Mouse (Mus musculus): ENCODE measurements around the gene Hist2h2be. TPM values are rescaled to one million over a fixed set of nuclear protein-coding genes. Genes with fewer than 3 reads are reported as not detected.
A peak's percentile ranks its signal among the peaks of the same experiment; 100 is the strongest.

The Hist2h2be gene
- total and polyA plus RNA-seq, 3 experiments: 6.9 to 10.1 (median 9.4) TPM

DNA sequence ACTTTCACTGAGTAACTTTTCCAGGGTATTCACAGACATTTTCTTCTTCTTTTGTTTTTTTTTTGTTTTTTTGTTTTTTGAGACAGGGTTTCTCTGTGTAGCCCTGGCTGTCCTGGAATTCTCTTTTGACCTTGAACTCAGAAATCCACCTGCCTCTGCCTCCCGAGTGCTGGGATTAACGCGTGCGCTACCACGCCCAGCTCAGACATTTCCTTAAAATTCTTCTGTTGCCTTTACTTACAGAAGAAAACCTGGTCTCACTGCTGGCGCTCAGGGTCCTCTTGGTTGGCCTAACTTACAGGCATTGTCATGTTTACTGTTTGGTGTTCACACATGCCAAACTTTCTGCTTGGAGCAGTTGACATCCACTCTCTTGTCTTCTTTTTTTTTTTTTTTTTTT lies 45.7 kb upstream of the Hist2h2be start:
- Histone ChIP-seq H3K27ac (no peak overlapping the region), H3K27me3 (ENCODE audit: control insufficient read depth, insufficient read depth, low read length) (no peaks in the 10 kb centered on the region), H3K4me1 (ENCODE audit: control insufficient read depth, insufficient read depth, low read length) (peaks cover 8% of the 10 kb centered on the region), H3K79me2 (replicated peaks; ENCODE audit: control insufficient read depth, insufficient read depth, low read length) (no peaks in the 10 kb centered on the region; the same call in 1 of the 2 replicates), H3K36me3 (ENCODE audit: control insufficient read depth, insufficient read depth, low read length) (peaks cover 14% of the 10 kb centered on the region), H3K9ac (ENCODE audit: low read depth, low read length) (no peak overlapping the region), H3K4me3 (no peak overlapping the region)
- 88% methylated on average over 6 of the region's 6 CpGs for WGBS
- TF ChIP-seq CTCF (IDR thresholded peaks at IDR 0.05): no peak
- no peak for TF ChIP-seq EP300 (IDR thresholded peaks at IDR 0.05; ENCODE audit: insufficient read depth, low read depth, low read length)
- TF ChIP-seq POLR2A (IDR thresholded peaks at IDR 0.05; ENCODE audit: insufficient read depth, low read depth, low read length): no peak
- intact Hi-C loops (cut with DNase I): loop anchor here (2.0 kb wide), 1 partner anchor 44 kb away; the partner anchor contains the start of genes Bola1 and Hist2h2ab
- no peak for DNase-seq

DNA sequence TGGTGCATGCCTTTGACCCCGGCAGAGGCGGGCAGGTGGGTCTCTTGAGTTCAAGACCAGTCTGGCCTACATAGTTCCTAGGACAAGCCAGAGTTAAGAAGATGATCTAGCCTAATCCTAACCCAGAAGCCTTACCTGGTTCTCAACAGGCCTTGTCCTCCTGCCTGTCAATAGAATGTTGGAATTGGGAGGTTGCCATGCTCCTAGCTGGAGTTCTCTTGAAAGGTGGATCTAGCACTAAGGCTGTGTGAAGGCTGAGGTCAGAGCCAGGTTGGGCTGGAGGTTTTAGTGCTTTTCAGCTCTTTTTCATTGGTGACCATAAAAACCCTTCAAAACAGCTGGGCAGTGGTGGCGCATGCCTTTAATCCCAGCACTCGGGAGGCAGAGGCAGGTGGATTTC lies 42.5 kb upstream of the Hist2h2be start:
- TF ChIP-seq CTCF (IDR thresholded peaks at IDR 0.05) (no peak), EP300 (IDR thresholded peaks at IDR 0.05; ENCODE audit: insufficient read depth, low read depth, low read length) (no peak), POLR2A (IDR thresholded peaks at IDR 0.05; ENCODE audit: insufficient read depth, low read depth, low read length) (no peak)
- H3K9ac ChIP-seq (ENCODE audit: low read depth, low read length): no peak overlapping the region
- peaks cover 9% of the 10 kb centered on the region for H3K36me3 ChIP-seq (ENCODE audit: control insufficient read depth, insufficient read depth, low read length)
- no peak overlapping the region for H3K4me3 ChIP-seq
- no peaks in the 10 kb centered on the region for H3K79me2 ChIP-seq (replicated peaks; ENCODE audit: control insufficient read depth, insufficient read depth, low read length)
- peaks cover 2% of the 10 kb centered on the region for H3K4me1 ChIP-seq (ENCODE audit: control insufficient read depth, insufficient read depth, low read length)
- 92% methylated on average over 4 of the region's 4 CpGs for WGBS
- no peak for DNase-seq
- no peaks in the 10 kb centered on the region for H3K27me3 ChIP-seq (ENCODE audit: control insufficient read depth, insufficient read depth, low read length)
- H3K27ac ChIP-seq: no peak overlapping the region
- intact Hi-C loops (cut with DNase I): no loop called here

DNA sequence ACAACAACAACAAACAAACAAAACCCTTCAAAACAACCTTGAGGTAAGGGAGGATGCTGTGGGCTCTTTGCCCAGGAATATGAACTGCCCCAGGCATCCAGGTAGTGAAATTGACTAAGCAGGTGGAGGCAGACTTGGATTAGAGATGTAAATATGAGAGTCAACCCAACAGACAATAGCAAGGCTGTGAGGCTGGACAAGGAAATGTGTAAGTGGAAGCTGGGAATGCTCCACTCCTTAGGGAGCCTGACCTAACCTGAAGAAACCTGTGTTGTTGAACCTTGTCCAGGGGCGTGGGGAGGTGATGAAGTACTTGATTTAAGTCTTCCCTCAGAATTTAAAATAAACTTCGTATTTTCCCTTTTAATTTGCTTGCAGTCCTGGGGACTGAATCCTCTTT lies 42.0 kb upstream of the Hist2h2be start:
- Histone ChIP-seq H3K4me3 (no peak overlapping the region), H3K4me1 (ENCODE audit: control insufficient read depth, insufficient read depth, low read length) (peaks cover 2% of the 10 kb centered on the region), H3K27ac (no peak overlapping the region), H3K36me3 (ENCODE audit: control insufficient read depth, insufficient read depth, low read length) (peaks cover 9% of the 10 kb centered on the region), H3K9ac (ENCODE audit: low read depth, low read length) (no peak overlapping the region), H3K79me2 (replicated peaks; ENCODE audit: control insufficient read depth, insufficient read depth, low read length) (no peaks in the 10 kb centered on the region), H3K27me3 (ENCODE audit: control insufficient read depth, insufficient read depth, low read length) (no peaks in the 10 kb centered on the region)
- no peak for DNase-seq
- intact Hi-C loops (cut with DNase I): no loop called here
- 86% methylated on average over 2 of the region's 2 CpGs for WGBS
- no peak for TF ChIP-seq POLR2A (IDR thresholded peaks at IDR 0.05; ENCODE audit: insufficient read depth, low read depth, low read length)
- no peak for TF ChIP-seq EP300 (IDR thresholded peaks at IDR 0.05; ENCODE audit: insufficient read depth, low read depth, low read length)
- no peak for TF ChIP-seq CTCF (IDR thresholded peaks at IDR 0.05)

DNA sequence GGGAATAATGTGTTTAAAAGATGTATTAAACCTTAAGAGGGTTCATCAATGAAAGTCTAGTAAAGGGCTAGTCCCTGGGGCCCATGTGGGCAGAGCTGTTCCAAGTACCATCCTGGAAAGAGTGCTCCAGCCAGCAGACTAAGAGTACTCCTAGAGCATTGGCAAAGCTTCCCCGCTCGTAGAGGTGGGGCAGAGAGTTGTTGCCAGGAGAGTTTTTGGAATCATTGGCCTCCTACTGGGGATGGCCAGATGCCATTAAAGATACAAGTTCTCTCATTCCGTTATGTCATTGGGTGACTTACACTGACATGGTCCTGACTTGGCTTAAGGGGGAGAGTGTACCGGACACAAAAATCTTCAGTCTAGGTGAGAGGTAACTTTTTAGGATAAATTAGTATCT lies 41.4 kb upstream of the Hist2h2be start:
- H3K27ac ChIP-seq: no peak overlapping the region
- DNase-seq: peak in 1 of 2 experiments; percentile 68
- no peaks in the 10 kb centered on the region for H3K27me3 ChIP-seq (ENCODE audit: control insufficient read depth, insufficient read depth, low read length)
- H3K4me3 ChIP-seq: no peak overlapping the region
- intact Hi-C loops (cut with DNase I): no loop called here
- H3K4me1 ChIP-seq (ENCODE audit: control insufficient read depth, insufficient read depth, low read length): peaks cover 2% of the 10 kb centered on the region
- H3K79me2 ChIP-seq (replicated peaks; ENCODE audit: control insufficient read depth, insufficient read depth, low read length): no peaks in the 10 kb centered on the region
- no peak overlapping the region for H3K9ac ChIP-seq (ENCODE audit: low read depth, low read length)
- H3K36me3 ChIP-seq (ENCODE audit: control insufficient read depth, insufficient read depth, low read length): peaks cover 8% of the 10 kb centered on the region
- 29% methylated on average over 4 of the region's 4 CpGs for WGBS
- TF ChIP-seq POLR2A (IDR thresholded peaks at IDR 0.05; ENCODE audit: insufficient read depth, low read depth, low read length) (no peak), EP300 (IDR thresholded peaks at IDR 0.05; ENCODE audit: insufficient read depth, low read depth, low read length) (0 out of 2 replicates have a peak, but pooled peaks have one; percentile 24), CTCF (IDR thresholded peaks at IDR 0.05) (peak; percentile 13; the same call in 1 of the 2 replicates)

DNA sequence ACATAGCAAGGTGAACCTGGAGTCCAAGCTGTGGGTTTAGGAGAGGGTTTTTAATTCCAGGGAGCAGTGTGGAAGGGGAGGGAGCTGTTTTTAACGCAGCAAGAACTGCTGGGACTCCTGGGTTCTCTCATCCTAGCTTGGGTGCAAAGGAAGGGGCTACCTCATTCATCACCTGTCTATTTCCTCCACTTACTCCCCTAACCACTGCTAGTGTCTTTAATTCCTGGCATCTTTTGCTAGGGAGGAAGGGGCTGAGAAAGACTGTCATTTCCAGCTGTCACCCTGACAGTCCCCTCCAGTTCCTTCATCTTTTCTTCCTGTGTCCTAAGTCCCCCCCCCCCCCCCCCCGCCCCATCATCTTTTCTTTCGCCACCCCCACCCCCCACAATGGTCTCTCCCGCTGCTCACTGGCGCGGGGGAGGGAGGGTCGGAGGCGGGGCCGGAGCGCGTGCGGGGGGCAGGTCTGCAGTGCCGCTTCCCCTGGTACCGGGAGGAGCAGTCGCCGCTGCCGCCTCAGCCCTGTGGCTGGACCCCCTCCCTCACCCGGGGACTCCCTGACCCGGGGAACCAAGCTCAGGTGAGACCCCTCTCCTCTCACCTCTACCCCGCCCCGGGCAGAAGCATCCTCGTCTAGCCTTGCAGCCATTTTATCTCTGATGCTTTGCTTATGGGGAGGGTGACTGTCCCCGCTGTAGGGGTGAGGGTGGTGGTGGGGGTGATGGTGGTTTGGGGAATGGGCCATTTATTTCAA lies 40.0 kb upstream of the Hist2h2be start, which contains the start of gene Sv2a:
Gene Sv2a, plus strand, starts transcription at position 425 of the 751 bp plus-strand sequence.
- H3K4me3 ChIP-seq: peak within 1 kb of the TSS; percentile 40
- H3K4me1 ChIP-seq (ENCODE audit: control insufficient read depth, insufficient read depth, low read length): peaks cover 2% of the 10 kb centered on the region
- H3K79me2 ChIP-seq (replicated peaks; ENCODE audit: control insufficient read depth, insufficient read depth, low read length): no peaks in the 10 kb centered on the region
- H3K9ac ChIP-seq (ENCODE audit: low read depth, low read length): peak within 1 kb of the TSS; percentile 46
- peaks cover 3% of the 10 kb centered on the region; the same call in 1 of the 2 replicates for H3K36me3 ChIP-seq (ENCODE audit: control insufficient read depth, insufficient read depth, low read length)
- WGBS: 2% methylated on average over 12 of the region's 23 CpGs
- TF ChIP-seq CTCF (IDR thresholded peaks at IDR 0.05): no peak
- TF ChIP-seq EP300 (IDR thresholded peaks at IDR 0.05; ENCODE audit: insufficient read depth, low read depth, low read length): no peak
- no peak for TF ChIP-seq POLR2A (IDR thresholded peaks at IDR 0.05; ENCODE audit: insufficient read depth, low read depth, low read length)
- no peak within 1 kb of the TSS; the same call in 1 of the 2 replicates for H3K27ac ChIP-seq
- H3K27me3 ChIP-seq (ENCODE audit: control insufficient read depth, insufficient read depth, low read length): no peaks in the 10 kb centered on the region
- peak; percentile 50 to 53 for DNase-seq
- intact Hi-C loops (cut with DNase I): no loop called here
